Mouse (Mus musculus) right cerebral cortex, postnatal 14 days (tissue): ENCODE measurements at regions not wholly inside any gene's neighbourhood (a gene's known extent, or its start where the extent isn't known, plus 50 kb on each side); places are given as distances from the start of the nearest gene placed in this dataset.
"Not testable (repeated sequence)": the region's sequence is repeated elsewhere in the genome, so short reads cannot be mapped to it uniquely, and the experiment has no call there.

Experiments
- DNase-seq: peaks from one replicate; pipeline ENCODE4 v3.0.0; 2022

DNA sequence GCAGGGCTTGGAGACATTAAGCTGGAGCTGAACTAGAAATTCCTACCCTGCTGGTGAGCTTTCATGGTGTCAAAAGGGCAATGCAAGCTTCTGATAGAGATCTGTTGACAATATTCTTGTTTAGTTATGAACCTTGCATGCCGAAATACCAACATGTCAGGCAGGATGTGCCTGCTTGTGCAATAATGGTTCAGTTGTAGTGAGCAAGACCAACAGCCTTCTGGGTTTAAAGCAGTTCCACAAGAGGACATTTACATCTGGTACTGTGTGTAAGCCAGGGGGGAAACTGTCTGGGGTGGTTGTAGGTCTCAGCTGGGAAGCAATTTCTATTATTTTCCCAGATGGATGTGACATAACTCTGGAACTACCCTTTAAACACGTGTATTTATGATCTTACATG, 987.6 kb upstream of the Gm38303 start:
- DNase-seq = no peak

DNA sequence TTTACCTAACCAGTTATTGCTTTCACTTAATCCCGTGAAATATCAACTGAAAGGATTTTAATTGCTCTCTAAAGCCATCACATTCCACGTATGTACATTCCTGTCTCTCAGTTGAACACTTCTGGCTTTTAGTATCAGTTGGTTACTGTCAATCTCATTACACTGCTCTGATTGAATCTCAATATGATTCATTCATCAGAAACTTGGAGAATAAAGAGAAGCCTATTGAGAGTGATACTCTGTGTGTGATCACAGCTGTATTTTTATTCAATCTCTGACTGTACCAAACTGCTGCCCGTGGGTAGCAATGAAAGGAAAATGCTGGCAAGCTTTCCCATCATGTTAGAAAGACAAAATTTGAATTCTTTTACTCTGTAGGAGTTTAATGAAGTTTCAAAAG, 957.5 kb upstream of the Gm38303 start:
- no peak for DNase-seq

- no peak for DNase-seq
Observed at GRCm38 (mm10) chr3:11261052-11261451, 925.6 kb upstream of the Gm38303 start.

DNA sequence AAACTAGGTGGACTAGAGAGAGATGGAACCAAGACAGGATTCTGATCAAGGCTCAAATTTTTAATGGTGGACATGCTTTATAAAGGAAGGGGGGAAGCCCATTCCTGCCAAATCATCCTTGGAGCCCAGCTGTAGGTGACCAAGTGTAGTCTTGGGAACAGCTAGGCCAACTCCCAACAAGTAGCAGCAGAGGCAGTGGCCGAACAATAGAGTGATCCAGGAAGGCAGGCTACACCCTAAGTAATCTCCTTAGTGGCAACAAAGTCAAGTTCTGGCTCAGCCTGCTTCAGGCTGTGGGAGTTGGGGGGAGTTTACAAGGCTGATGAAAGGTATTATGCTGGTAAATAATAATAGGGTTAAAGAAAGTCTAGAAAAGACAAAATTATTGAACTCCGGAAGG, 878.5 kb upstream of the Gm38303 start:
- no peak for DNase-seq

- DNase-seq = not testable (repeated sequence)
Observed at GRCm38 (mm10) chr3:11212921-11213648, 877.6 kb upstream of the Gm38303 start.

- DNase-seq = not testable (repeated sequence)
Observed at GRCm38 (mm10) chr3:11212290-11212912, 876.9 kb upstream of the Gm38303 start.

DNA sequence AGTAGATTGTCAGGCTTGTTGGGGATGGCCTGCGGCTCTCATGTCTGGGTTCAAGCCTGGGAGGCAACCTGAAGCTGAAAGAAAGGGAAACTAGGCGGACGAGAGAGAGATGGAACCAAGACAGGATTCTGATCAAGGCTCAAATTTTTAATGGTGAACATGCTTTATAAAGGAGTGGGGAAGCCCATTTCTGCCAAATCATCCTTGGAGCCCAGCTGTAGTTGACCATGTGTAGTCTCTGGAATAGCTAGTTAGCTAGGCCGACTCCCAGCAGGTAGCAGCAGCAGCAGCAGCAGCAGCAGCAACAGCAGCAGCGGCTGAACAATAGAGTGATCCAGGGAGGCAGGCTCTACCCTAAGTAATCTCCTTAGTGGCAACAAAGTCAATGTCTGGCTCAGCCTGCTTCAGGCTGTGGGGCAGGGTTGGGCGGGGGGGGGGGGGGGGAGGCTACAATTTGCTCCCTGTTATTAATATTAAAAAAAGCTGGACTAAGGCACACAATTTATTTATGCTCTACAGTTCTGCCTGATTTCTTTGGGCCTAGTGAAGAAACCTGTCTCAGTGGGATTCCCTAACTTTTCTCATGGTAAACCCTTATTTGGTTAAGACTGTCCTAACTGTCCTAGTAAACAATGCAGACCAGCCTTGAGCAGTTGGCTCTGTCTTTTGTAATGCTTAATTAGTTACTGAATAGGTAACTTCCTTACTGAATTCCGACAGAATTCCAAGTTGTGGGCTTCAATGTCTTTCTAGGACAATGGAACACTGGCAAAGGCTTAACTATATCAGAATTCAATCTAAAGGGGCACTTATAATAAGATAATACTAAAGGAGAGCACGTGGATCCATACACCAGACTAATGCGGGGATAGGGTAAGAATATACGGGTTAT, 875.7 kb upstream of the Gm38303 start:
- not testable (repeated sequence) for DNase-seq

- DNase-seq = no peak
Observed at GRCm38 (mm10) chr3:11174002-11174401, 838.5 kb upstream of the Gm38303 start.

- DNase-seq = peak; percentile 34
Observed at GRCm38 (mm10) chr3:11155350-11155749, 819.9 kb upstream of the Gm38303 start.
